Mouse (Mus musculus): ENCODE results near the gene Cldn11.

Gene Cldn11

DNA sequence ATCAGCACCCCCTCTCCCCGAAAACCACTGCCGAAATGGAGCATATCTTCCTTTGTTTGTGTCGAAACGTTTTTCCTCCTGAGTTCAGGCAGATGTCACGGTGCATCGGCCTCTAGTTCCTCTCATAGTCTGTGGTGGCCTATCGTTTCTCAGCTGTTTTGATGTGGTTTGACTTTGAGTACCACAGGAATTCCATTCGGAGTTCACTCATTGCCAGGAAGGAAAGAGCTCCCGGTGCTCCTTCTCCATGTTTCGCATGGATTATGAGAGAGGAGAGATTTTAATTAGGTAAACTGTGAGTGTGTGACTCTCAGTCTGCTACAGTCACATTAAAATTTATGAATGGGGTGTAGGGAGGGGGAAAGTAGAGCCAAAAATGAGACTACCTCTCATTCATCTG, 10.3 kb downstream of the Cldn11 start:
- no peak for DNase-seq (ENCODE audit: low read depth, low spot score)

DNA sequence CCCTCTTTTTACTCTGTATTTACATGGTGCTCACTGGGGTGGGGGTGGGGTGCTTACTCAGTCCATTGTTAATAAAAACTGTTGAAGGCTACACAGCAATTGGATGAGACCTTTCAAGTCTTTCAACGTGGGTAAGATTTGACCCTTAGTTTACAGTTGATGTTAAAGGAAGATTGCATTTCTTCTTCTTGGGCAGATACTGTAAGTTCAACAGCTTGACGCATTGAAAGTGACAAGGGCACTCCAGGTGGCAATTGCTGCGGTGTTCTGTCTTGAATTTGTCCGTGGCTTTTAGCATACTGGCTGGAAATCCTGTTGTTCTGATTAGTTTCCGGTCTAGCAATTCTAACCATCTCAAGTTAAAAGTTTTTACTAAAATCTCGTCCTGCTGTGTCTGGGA, 11.6 kb downstream of the Cldn11 start:
- DNase-seq (ENCODE audit: low read depth, low spot score): no peak

DNA sequence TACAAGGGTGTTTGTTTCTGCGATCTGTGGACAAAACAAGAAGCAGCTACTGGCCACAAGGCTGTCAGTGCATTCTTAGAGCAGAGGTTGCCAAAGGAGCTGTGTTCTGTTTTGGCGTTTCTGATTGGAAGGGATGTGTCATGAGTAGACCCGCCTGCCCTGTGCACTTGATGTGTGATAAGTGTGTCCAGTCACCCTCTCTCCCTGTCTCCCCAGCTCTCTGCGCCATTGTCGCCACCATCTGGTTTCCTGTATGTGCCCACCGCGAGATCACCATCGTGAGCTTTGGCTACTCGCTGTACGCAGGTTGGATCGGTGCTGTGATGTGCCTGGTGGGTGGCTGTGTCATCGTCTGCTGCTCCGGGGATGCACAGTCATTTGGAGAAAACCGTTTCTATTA, 13.1 kb downstream of the Cldn11 start:
- no peak for DNase-seq (ENCODE audit: low read depth, low spot score)

DNA sequence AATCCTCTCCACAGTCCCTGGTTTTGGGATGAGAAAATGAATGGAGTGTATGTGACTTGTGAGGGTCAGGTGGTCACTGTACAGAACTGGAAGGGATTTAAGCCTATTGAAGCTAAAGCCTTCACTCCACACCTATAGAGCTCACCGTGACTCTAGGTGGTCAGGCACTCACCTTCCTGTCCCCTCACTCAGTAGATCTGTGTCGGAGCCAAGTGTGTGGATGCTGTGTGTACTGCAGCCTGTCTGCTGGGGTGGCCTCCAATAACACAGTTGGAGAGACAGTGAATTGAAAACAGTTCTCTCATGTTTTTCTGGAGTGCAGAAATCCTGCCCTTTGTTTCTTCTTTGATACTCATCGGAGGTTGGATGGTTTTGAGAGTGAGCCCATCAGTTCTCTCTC, 16.1 kb downstream of the Cldn11 start:
- no peak for DNase-seq (ENCODE audit: low read depth, low spot score)

DNA sequence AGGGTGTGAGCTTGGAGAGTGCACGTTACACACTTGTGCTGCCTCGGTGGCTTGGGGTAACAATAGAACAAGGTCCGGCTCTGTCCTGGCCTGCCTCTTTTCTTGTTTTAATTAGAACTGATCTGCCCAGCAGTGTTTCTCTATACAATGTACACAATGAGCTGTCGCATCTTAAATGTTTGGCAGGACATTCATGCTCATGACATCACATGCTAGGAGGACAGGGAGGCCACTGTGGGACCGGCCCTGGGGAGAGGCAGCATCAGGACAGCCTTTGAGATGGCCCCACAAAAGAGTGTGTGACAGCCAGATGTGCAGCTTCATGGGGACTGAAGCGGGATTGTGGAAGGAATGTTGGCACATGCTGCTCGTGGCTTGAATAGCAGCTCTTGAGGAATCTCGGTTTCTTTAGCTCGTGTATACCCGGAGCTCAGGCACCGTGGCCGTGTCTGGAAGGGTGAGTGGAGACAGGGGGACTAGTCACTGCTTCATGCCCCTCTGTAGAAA, 16.7 kb downstream of the Cldn11 start:
- DNase-seq (ENCODE audit: low read depth, low spot score): no peak

DNA sequence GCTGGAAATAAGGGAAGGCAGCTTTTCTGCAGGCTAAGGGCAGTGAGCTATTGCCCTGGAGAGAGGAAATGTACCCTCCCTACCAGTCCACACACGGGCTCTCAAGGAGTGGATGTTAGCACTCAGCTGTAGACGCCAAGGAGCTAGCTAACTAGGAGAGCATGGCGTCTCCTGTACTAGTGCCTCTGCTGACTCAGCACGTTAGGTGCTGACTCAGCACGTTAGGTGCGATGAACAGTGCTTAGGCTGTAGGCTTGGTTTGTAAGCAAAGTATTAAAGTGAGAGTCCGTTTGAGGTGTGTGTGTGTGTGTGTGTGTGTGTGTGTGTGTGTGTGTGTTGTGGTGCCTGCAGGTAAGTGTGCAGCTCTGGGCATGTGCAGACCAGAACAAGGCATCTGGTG, 40.6 kb downstream of the Cldn11 start:
- no peak for DNase-seq (ENCODE audit: low read depth, low spot score)

DNA sequence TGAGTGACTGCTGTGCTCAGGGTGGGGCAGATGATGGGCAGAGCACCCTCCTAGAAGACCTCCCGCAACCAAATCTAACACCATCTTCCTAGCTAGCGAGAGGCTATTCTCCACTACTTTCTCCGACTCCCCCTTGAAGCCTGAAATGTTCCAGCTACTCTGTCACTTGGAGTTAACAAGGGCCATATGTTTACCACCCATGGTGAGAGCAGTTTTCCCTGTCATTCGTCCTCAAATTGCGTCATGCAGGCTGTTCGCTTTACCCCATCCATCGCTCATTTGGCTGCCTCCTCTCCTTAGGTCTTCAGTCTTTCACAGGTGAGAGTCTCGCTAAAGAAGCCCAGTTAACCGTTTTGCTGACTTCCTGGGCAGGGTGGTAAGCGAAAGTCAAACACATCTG, 41.7 kb downstream of the Cldn11 start:
- no peak for DNase-seq (ENCODE audit: low read depth, low spot score)

DNA sequence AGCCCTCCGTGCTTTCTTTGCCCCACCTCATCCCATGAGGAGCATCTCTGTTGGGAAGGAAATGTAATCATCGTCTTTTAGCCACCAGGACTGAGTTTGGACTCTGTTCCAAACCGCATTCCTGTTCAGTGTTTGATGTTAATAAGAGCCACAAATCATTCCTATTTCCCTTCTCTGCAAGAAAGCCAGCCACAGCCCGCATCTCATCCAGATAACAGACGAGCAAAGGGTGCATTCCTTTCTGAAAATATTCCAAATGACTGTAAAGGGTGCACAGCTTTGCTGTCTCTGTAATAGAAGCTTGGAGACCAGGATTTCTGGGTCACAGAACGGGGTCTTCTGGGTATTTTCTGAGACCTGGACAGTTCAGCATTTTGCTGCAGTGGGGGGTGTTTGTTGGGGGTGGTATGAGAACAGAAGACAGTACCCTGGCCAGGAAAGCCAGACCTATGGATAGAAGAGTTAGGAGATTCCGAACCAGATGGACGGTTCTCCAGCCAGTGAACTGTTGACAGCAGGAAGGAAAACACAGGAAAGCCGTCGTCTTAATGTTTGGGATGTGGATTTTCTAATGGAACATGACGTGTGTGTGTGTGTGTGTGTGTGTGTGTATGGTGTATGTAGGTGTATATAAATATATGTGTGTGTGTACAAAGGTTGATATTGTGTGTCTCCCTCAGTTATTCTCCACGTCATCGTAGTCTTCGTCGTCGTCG, 49.6 kb downstream of the Cldn11 start:
- DNase-seq (ENCODE audit: low read depth, low spot score): no peak

DNA sequence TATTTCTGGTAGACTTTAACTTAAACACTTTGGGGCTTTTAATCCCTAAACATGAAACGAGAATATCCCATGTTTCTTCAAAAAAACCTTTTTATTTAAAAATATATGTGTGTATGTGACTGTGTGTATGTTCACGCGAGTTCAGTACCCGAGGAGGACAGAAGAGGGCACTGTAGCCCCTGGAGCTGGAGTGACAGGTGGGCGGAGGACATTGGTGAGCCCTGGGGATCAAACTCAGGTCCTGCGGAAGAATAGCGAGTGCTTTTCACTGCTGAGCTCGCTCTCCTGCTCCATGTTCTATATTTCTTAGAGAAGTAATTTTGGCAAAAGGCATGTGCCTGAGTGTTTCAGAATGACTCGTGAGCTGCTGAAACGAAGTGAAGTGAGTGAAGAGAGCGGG, 54.2 kb downstream of the Cldn11 start:
- peak; percentile 11 for DNase-seq (ENCODE audit: low read depth, low spot score)

DNA sequence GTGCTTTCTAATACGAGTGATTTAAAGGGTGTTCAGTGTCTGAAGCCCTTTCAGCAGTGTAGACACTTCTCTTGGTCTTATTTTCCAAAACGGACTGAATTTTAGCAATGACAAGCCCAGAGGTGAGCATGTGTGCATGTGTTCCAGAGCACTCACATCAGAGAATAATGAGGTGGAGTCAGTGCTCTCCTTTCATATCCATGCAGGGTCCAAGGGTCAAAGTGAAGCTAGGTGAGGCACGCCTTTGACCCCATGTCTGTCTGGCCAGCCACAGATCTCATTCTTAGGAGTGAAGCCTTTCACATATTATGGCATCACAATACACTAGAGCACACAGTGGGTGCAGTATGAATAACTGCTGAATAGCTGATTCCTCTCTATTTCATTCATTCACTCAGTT, 55.4 kb downstream of the Cldn11 start:
- no peak for DNase-seq (ENCODE audit: low read depth, low spot score)

DNA sequence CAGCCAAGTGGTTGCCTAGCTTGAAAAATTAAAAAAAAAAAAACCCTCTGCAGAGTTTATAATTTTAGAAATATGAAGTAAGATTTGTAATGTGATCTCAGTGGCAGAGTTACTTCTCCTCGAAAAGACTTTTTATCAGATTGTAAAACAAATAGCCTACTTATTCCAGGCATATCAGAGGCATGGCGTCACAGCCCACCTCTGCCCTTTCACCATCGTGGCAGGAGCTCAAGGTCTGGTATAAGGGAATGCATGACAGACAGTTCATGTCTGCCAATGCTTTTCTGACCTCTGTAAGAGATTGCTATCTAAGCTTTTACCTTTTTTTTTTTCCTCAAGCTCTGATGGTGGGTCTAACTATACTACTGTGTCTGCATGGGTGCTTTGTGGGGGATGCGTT, 58.3 kb downstream of the Cldn11 start:
- no peak for DNase-seq (ENCODE audit: low read depth, low spot score)

DNA sequence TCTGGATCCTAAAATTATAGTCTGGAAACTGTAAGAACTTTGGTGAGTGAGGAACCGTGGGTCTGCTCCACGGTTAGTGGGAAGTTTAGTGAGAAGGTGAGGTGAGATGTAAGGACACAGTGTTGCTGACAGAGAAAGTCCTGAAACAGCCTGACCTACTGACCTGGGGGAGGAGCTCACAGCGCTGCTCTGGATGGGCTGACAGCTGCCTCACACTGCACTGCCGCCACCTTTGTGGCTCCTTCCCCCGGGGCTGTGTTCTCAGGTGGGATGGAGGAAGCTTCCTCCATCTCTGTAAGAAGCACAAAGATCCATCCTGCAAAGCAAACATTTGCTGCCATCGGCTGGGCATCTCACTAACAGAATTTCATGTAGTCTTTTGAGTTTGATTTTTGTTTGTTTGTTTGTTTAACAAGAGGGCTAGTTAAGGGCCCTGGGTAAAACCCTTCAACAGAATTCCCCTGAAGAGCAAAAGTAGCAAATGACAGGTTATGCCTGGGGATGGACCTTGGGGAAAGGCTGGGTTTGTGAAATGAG, 58.8 kb downstream of the Cldn11 start:
- DNase-seq (ENCODE audit: low read depth, low spot score): no peak

DNA sequence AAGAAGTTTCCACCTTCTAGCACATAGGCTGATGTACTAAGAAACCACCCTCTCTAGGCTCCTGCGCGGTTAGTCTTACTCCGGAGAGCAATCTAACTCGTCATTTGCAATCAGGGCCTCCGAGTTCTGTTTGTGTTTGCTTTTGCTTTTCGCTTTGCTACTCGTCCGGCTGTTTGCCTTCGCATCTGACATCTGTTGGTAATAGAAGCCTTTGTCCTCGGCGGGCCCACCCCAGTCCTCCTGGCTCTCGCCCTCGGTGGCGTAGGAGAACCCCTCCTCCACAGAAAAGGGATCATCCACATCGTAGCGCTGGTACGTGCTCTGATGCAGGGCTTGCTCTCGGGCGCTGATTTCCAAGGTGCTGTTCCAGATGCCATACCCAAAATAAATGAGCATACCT, 59.3 kb downstream of the Cldn11 start:
- DNase-seq (ENCODE audit: low read depth, low spot score): no peak

DNA sequence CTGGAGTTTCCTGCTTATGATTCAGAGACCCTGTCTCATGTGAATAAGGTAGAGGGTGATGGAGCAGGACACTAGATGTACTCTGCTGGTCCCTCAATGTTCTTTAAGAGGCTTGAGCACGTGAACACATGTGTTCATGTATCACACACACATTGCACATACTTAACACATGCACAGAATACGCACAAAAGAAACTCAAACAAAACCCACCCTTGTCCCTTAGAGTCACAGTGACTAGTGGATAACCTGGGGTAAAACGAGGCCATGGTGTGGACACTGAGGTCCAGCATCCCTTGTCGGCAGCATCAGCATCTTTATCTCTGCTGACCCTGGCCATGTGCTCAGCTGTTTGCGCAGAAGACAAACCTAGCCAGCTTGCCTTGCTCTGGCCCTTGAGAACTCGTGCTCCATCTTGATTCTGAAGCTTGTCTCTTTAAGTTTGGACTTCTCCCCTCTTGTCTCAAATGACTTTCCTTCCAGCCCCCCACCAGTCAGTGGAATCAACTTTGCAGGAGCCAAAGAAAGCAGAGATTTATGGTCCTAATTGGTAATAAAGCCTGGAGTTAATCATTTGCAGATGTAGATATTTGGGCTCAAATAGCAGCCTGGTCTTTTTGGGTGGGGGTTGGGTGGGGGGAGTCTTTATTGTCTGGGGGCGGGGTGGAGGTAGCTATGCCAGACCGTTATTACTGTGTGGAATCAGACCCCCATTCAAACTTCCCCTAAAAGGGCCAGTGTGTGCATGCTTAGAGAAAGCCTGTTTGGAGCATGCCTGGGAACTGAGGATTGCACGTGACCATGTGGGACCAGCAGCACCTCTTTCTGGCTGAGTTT, 62.7 kb downstream of the Cldn11 start:
- no peak for DNase-seq (ENCODE audit: low read depth, low spot score)

DNA sequence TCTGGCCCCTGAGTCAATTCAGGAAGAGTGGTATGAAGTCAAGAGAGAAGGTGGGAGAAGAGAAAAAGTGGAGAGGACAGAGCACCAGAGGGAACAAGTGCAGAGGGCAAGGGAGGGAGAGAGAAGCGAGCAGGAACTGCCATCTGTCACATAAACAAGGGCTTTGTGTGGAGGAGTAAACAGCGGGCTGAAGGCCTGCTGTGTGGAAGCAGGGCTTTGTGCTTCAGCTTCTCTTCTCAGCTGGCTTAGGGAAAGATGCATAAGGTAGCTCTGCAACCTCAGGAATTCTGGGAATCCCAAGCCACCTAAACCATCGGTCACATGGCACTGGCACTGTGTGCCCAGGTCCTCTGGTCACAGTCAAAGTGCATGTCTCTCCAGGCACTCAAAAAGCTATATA, 64.1 kb downstream of the Cldn11 start:
- DNase-seq (ENCODE audit: low read depth, low spot score): no peak

All from ES-CJ7 (cell line).